ENCODE assay signal across 11 mouse cellular contexts in the genomic region with DNA sequence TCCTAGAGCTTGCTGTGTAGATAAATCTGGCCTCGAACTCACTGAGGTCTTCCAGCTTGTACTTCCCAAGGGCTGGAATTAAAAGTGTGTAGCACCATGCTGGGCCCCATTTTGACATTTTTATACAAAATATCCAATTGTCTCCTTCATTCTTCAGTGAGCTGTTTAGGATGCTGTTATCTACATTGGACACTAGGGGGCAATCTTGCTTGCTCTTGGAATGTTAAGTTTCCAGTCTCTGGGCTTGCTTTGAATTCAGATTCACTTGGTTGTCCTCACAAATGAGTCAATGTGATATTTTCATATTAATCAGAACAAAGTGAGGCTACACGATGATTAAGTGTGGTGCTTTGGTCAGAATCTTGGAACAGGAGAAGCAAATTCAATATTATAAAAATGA. TPM values are rescaled to one million over a fixed set of nuclear protein-coding genes. Genes with fewer than 3 reads are reported as not detected.
DNase-seq lines count a peak whose midpoint lies in the region; ATAC-seq and TF ChIP-seq lines count a peak whose summit lies in the region.
"Had no signal": no experiment of that assay in that cellular context is flagged by ENCODE, and none has a peak within 500 bp of the region (broad histone marks: within the 10 kb centered on the region; RNA-seq: fewer than 3 reads in every experiment).

No protein-coding gene starts in this region.

- H3K9me3 ChIP-seq in heart, embryonic 10.5 days, result no peaks in the 10 kb centered on the region
- H3K9me3 ChIP-seq in heart, embryonic 11.5 days (replicated peaks; ENCODE audit: control insufficient read depth, low read length), result no peaks in the 10 kb centered on the region
- no peaks in the 10 kb centered on the region for H3K9me3 ChIP-seq in midbrain, postnatal 0 days (ENCODE audit: low read length)
- no peaks in the 10 kb centered on the region for H3K9me3 ChIP-seq in midbrain, embryonic 11.5 days (ENCODE audit: control insufficient read depth, low read length)
- H3K9me3 ChIP-seq: embryonic facial prominence, embryonic 12.5 days; limb, embryonic 15.5 days had no signal

- no peaks in the 10 kb centered on the region for H3K4me1 ChIP-seq in heart, embryonic 10.5 days
- H3K4me1 ChIP-seq in heart, embryonic 11.5 days (ENCODE audit: control insufficient read depth, insufficient read depth, low read length), result no peaks in the 10 kb centered on the region
- H3K4me1 ChIP-seq in midbrain, postnatal 0 days (ENCODE audit: insufficient read depth, low read length), result no peaks in the 10 kb centered on the region
- no peaks in the 10 kb centered on the region for H3K4me1 ChIP-seq in midbrain, embryonic 11.5 days (ENCODE audit: control insufficient read depth, insufficient read depth, low read length)

- H3K4me2 ChIP-seq in heart, embryonic 11.5 days, result no peak overlapping the region
- H3K4me2 ChIP-seq in midbrain, postnatal 0 days (ENCODE audit: low read depth, low read length, poor library complexity, severe bottlenecking), result no peak overlapping the region
- no peak overlapping the region for H3K4me2 ChIP-seq in midbrain, embryonic 11.5 days
- H3K4me2 ChIP-seq: embryonic facial prominence, embryonic 12.5 days; limb, embryonic 15.5 days had no signal

- no peak overlapping the region for H3K27ac ChIP-seq in heart, embryonic 10.5 days
- no peak overlapping the region for H3K27ac ChIP-seq in heart, embryonic 11.5 days (ENCODE audit: low read depth, low read length)
- H3K27ac ChIP-seq in midbrain, postnatal 0 days (ENCODE audit: low read depth, low read length), result no peak overlapping the region
- no peak overlapping the region for H3K27ac ChIP-seq in midbrain, embryonic 11.5 days (ENCODE audit: low read depth, low read length)
- H3K27ac ChIP-seq: embryonic facial prominence, embryonic 12.5 days; limb, embryonic 15.5 days had no signal

- peak; percentile 66 for DNase-seq in heart, embryonic 10.5 days (ENCODE audit: low spot score)
- DNase-seq in midbrain, postnatal 0 days (ENCODE audit: low spot score), result peak; percentile 90
- no peak for DNase-seq in midbrain, embryonic 11.5 days (ENCODE audit: low spot score, missing footprints)
- peak; percentile 70 for DNase-seq in brain, adult 2 months (ENCODE audit: low read depth, low spot score)
- DNase-seq in induced T-regulatory cell, adult 2 months (ENCODE audit: low read depth), result peak; percentile 70
- no peak for DNase-seq in testis, postnatal 10 days (ENCODE audit: low spot score)
- no peak for DNase-seq in adrenal gland, postnatal 10 days

- peaks cover 20% of the 10 kb centered on the region; the same call in 1 of the 2 replicates for H3K36me3 ChIP-seq in heart, embryonic 10.5 days
- no peaks in the 10 kb centered on the region for H3K36me3 ChIP-seq in heart, embryonic 11.5 days (ENCODE audit: control insufficient read depth, insufficient read depth, low read length)
- no peaks in the 10 kb centered on the region for H3K36me3 ChIP-seq in midbrain, postnatal 0 days (ENCODE audit: insufficient read depth, low read length)
- no peaks in the 10 kb centered on the region for H3K36me3 ChIP-seq in midbrain, embryonic 11.5 days (ENCODE audit: control insufficient read depth, insufficient read depth, low read length)

- H3K9ac ChIP-seq in heart, embryonic 11.5 days (ENCODE audit: low read depth, low read length), result no peak overlapping the region
- H3K9ac ChIP-seq in midbrain, postnatal 0 days (replicated peaks; ENCODE audit: low read length, poor library complexity, severe bottlenecking), result no peak overlapping the region
- no peak overlapping the region for H3K9ac ChIP-seq in midbrain, embryonic 11.5 days (ENCODE audit: low read length)
- H3K9ac ChIP-seq: embryonic facial prominence, embryonic 12.5 days; limb, embryonic 15.5 days had no signal

- WGBS in heart, embryonic 10.5 days, result 7% methylated on average over 2 of the region's 2 CpGs
- WGBS in heart, embryonic 11.5 days (ENCODE audit: insufficient replicate concordance), result 4% methylated on average over 2 of the region's 2 CpGs
- WGBS in midbrain, postnatal 0 days, result 5% methylated on average over 2 of the region's 2 CpGs
- 6% methylated on average over 2 of the region's 2 CpGs for WGBS in midbrain, embryonic 11.5 days

- peak; percentile 94 for TF ChIP-seq CTCF in midbrain, postnatal 0 days (IDR thresholded peaks at IDR 0.05)

- H3K27me3 ChIP-seq in heart, embryonic 10.5 days (ENCODE audit: insufficient read depth, poor library complexity, severe bottlenecking), result no peaks in the 10 kb centered on the region
- no peaks in the 10 kb centered on the region for H3K27me3 ChIP-seq in heart, embryonic 11.5 days (ENCODE audit: control insufficient read depth, insufficient read depth, low read length)
- H3K27me3 ChIP-seq in midbrain, postnatal 0 days (ENCODE audit: insufficient read depth, low read length), result no peaks in the 10 kb centered on the region
- H3K27me3 ChIP-seq in midbrain, embryonic 11.5 days (ENCODE audit: control insufficient read depth, insufficient read depth, low read length), result no peaks in the 10 kb centered on the region
- H3K27me3 ChIP-seq: embryonic facial prominence, embryonic 12.5 days; limb, embryonic 15.5 days had no signal

- ATAC-seq in heart, embryonic 11.5 days (replicated peaks; ENCODE audit: insufficient number of reproducible peaks, low FRiP score, low TSS enrichment), result no peak
- ATAC-seq in midbrain, postnatal 0 days (ENCODE audit: low FRiP score), result no peak
- no peak for ATAC-seq in midbrain, embryonic 11.5 days (ENCODE audit: low FRiP score)

- H3K4me3 ChIP-seq in heart, embryonic 10.5 days, result no peak overlapping the region
- no peak overlapping the region for H3K4me3 ChIP-seq in heart, embryonic 11.5 days (ENCODE audit: low read depth, low read length)
- no peak overlapping the region for H3K4me3 ChIP-seq in midbrain, postnatal 0 days (ENCODE audit: low read depth, low read length)
- H3K4me3 ChIP-seq in midbrain, embryonic 11.5 days (ENCODE audit: low read depth, low read length), result no peak overlapping the region
- H3K4me3 ChIP-seq: embryonic facial prominence, embryonic 12.5 days; limb, embryonic 15.5 days had no signal

RNA-seq across cellular contexts. Expression of a gene that starts 9.6 kb away (rescaled TPM):
- not detected in 2 replicates for polyA plus RNA-seq in heart, embryonic 10.5 days (2016; fragmentation: Nextera tagmentation; extraction: Ambion mirVana)
- not detected in 2 replicates for polyA plus RNA-seq in heart, embryonic 11.5 days (2014; fragmentation: Nextera tagmentation; extraction: Ambion mirVana)
- not detected in 2 replicates for total RNA-seq in midbrain, postnatal 0 days (2014; rRNA removed)
- polyA plus RNA-seq in midbrain, postnatal 0 days (2015; fragmentation: Nextera tagmentation; extraction: Ambion mirVana), result not detected in 2 replicates
- not detected in 2 replicates for polyA plus RNA-seq in midbrain, embryonic 11.5 days (2014; fragmentation: Nextera tagmentation; extraction: Ambion mirVana)
- not detected for total RNA-seq in adrenal gland, postnatal 10 days (2021)
- polyA plus RNA-seq: embryonic facial prominence, embryonic 12.5 days; limb, embryonic 15.5 days; testis, adult 2 months had no signal

RNA-seq across cellular contexts. Expression of a gene that starts 22.6 kb away (rescaled TPM):
- 0.14 and 0.30 TPM in 2 replicates for polyA plus RNA-seq in heart, embryonic 10.5 days (2016; fragmentation: Nextera tagmentation; extraction: Ambion mirVana)
- 0.43 and 0.72 TPM in 2 replicates for polyA plus RNA-seq in heart, embryonic 11.5 days (2014; fragmentation: Nextera tagmentation; extraction: Ambion mirVana)
- 17.0 and 19.9 TPM in 2 replicates for total RNA-seq in midbrain, postnatal 0 days (2014; rRNA removed)
- polyA plus RNA-seq in midbrain, postnatal 0 days (2015; fragmentation: Nextera tagmentation; extraction: Ambion mirVana), result 24.4 and 32.6 TPM in 2 replicates
- polyA plus RNA-seq in midbrain, embryonic 11.5 days (2014; fragmentation: Nextera tagmentation; extraction: Ambion mirVana), result 8.3 and 9.0 TPM in 2 replicates
- total RNA-seq in adrenal gland, postnatal 10 days (2021), result 10 to 100 TPM; 11.1 to 14.8 TPM

Comparison
In these comparisons a context has a peak if more than half of its experiments do, and no peak if none do; other contexts are left out.
1. DNase-seq: peak in heart, embryonic 10.5 days (single experiment), midbrain, postnatal 0 days (single experiment), brain, adult 2 months (single experiment) and induced T-regulatory cell, adult 2 months (single experiment); none in midbrain, embryonic 11.5 days (single experiment), testis, postnatal 10 days (single experiment) and adrenal gland, postnatal 10 days (single experiment).